Mouse (Mus musculus): Measurements from ENCODE around the gene Hnrnpl. TPM values are rescaled to one million over a fixed set of nuclear protein-coding genes. Genes with fewer than 3 reads are reported as not detected.
"Not testable (repeated sequence)": the region's sequence is repeated elsewhere in the genome, so short reads cannot be mapped to it uniquely, and the experiment has no call there.

Hnrnpl gene
- total and polyA plus RNA-seq, 2 experiments from 2014 or later = 171 to 259 TPM

DNA sequence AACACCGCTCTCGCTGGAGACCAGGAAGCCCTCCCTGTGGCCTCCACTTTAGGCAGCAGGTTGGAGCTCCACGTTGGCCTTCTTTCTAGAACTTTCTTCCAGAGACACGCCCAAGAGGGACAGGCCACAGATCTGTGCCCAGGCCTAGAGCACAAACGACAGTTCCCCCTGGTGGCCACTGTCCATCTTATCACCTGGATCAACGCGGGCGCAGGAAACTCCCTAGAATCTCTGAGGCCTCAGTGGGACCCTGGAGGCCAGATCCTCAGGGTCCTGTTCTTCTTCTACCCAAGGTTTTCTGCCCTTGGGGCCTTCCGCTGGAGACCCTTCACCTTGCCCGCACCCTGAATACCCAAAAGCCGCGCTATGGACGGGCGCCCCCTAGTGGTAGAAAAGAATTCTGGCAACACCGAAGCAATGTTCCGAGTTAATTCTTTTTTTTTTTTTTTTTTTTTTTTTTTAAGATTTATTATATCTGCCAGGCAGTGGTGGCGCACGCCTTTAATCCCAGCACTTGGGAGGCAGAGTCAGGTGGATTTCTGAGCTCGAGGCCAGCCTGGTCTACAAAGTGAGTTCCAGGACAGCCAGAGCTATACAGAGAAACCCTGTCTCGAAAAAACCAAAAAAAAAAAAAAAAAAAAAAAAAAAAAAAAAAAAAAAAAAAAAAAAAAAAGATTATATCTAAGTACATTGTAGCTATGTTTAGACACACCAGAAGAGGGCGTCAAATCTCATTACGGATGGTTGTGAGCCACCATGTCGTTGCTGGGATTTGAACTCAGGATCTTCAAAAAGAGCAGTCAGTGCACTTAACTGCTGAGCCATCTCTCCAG, 59.4 kb downstream of the Hnrnpl start:
- ATAC-seq (ENCODE audit: insufficient read depth, low read depth) = peak; percentile 65

DNA sequence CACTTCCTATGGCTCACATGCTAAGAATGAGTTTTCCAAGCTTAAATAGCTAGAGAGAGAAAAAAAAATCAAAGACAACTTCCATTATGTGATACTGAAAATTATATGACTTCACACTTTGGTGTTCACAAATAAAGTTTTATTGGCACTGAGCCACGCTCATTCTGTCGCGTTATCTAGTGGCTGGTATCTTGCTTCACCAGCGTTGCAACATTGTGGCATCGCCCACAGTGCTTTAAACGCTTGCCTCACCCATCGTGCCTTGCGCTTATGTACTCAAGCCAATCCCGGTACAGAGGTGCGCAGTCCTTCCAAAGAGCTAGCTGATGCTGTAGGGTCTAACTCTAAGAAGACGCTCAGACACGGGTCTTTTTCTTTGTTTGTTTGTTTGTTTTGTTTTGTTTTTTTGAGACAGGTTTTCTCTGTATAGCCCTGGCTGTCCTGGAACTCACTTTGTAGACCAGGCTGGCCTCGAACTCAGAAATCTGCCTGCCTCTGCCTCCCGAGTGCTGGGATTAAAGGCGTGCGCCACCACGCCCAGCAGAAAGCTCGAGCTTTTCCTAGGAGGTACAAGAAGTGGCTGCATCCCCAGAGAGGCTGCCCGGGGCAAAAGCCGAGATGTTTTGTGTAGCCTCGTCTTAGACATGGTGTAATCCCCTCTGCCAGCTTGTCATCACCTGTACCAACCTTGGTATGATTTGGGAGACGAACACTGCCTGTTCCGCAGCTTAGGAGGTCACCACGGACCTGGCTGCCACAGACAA, 62.7 kb downstream of the Hnrnpl start:
- Histone ChIP-seq H3K4me1 (ENCODE audit: control insufficient read depth, insufficient read depth) (no peaks in the 10 kb centered on the region), H3K36me3 (replicated peaks; ENCODE audit: control insufficient read depth, insufficient read depth, low read length) (no peaks in the 10 kb centered on the region), H3K4me2 (ENCODE audit: low read depth, low read length) (no peak overlapping the region), H3K4me3 (ENCODE audit: low read depth, low read length) (no peak overlapping the region), H3K9ac (replicated peaks; ENCODE audit: low read depth, low read length) (no peak overlapping the region), H3K9me3 (replicated peaks; ENCODE audit: control insufficient read depth, low read length) (no peaks in the 10 kb centered on the region), H3K27me3 (ENCODE audit: control insufficient read depth, insufficient read depth, low read length) (no peaks in the 10 kb centered on the region), H3K27ac (ENCODE audit: low read depth) (no peak overlapping the region)
- no peak for ATAC-seq (ENCODE audit: insufficient read depth, low read depth)
- 74% methylated on average over 24 of the region's 24 CpGs for WGBS
- TF ChIP-seq EP300 (IDR thresholded peaks at IDR 0.05; ENCODE audit: low read depth) (no peak), CTCF (IDR thresholded peaks at IDR 0.05; ENCODE audit: low read depth) (no peak)
- DNase-seq (ENCODE audit: low spot score) = no peak

More for the DNA sequence above, 59.4 kb downstream of the Hnrnpl start:
- WGBS = 21% methylated on average over 23 of the region's 23 CpGs
- H3K4me2 ChIP-seq (ENCODE audit: low read depth, low read length) = peak overlapping the region; percentile 48
- H3K4me3 ChIP-seq (ENCODE audit: low read depth, low read length) = peak overlapping the region; percentile 21
- TF ChIP-seq CTCF (IDR thresholded peaks at IDR 0.05; ENCODE audit: low read depth) = peak; percentile 59
- not testable (repeated sequence) for H3K9me3 ChIP-seq (replicated peaks; ENCODE audit: control insufficient read depth, low read length); H3K36me3 ChIP-seq (replicated peaks; ENCODE audit: control insufficient read depth, insufficient read depth, low read length); H3K9ac ChIP-seq (replicated peaks; ENCODE audit: low read depth, low read length); H3K4me1 ChIP-seq (ENCODE audit: control insufficient read depth, insufficient read depth); H3K27me3 ChIP-seq (ENCODE audit: control insufficient read depth, insufficient read depth, low read length)
- DNase-seq (ENCODE audit: low spot score) = peak; percentile 74
- H3K27ac ChIP-seq (ENCODE audit: low read depth) = 0 out of 2 replicates have a peak overlapping the region, but pooled peaks have one; percentile 27

Other genes starting within 250 kb of the Hnrnpl start
- 37.0 and 53.5 TPM in 2 replicates for gene Samd4b, start 210.4 kb upstream of the Hnrnpl start, total RNA-seq (2014; rRNA removed; ENCODE audit: low replicate concordance)
- gene Samd4b, start 210.4 kb upstream of the Hnrnpl start, polyA plus RNA-seq (2015; fragmentation: Nextera tagmentation; extraction: Ambion mirVana) = 12.3 and 12.4 TPM in 2 replicates
- 12.7 and 17.1 TPM in 2 replicates for gene Pak4, start 210.4 kb upstream of the Hnrnpl start, total RNA-seq (2014; rRNA removed; ENCODE audit: low replicate concordance)
- 11.3 and 12.0 TPM in 2 replicates for gene Pak4, start 210.4 kb upstream of the Hnrnpl start, polyA plus RNA-seq (2015; fragmentation: Nextera tagmentation; extraction: Ambion mirVana)
- not detected in 2 replicates for gene Acp7, start 177.2 kb upstream of the Hnrnpl start, total RNA-seq (2014; rRNA removed; ENCODE audit: low replicate concordance)
- gene Acp7, start 177.2 kb upstream of the Hnrnpl start, polyA plus RNA-seq (2015; fragmentation: Nextera tagmentation; extraction: Ambion mirVana) = not detected in 2 replicates
- 0.73 and 0.93 TPM in 2 replicates for gene Fbxo27, start 115.7 kb upstream of the Hnrnpl start, total RNA-seq (2014; rRNA removed; ENCODE audit: low replicate concordance)
- gene Fbxo27, start 115.7 kb upstream of the Hnrnpl start, polyA plus RNA-seq (2015; fragmentation: Nextera tagmentation; extraction: Ambion mirVana) = 1.5 and 1.7 TPM in 2 replicates
- 4.7 and 7.8 TPM in 2 replicates for gene Fbxo17, start 91.7 kb upstream of the Hnrnpl start, total RNA-seq (2014; rRNA removed; ENCODE audit: low replicate concordance)
- gene Fbxo17, start 91.7 kb upstream of the Hnrnpl start, polyA plus RNA-seq (2015; fragmentation: Nextera tagmentation; extraction: Ambion mirVana) = 4.5 and 5.1 TPM in 2 replicates
- gene Mrps12, start 66.7 kb upstream of the Hnrnpl start, total RNA-seq (2014; rRNA removed; ENCODE audit: low replicate concordance) = 73.9 and 95.4 TPM in 2 replicates
- gene Mrps12, start 66.7 kb upstream of the Hnrnpl start, polyA plus RNA-seq (2015; fragmentation: Nextera tagmentation; extraction: Ambion mirVana) = 133 and 134 TPM in 2 replicates
- gene Sars2, start 66.5 kb upstream of the Hnrnpl start, total RNA-seq (2014; rRNA removed; ENCODE audit: low replicate concordance) = 22.6 and 33.4 TPM in 2 replicates
- gene Sars2, start 66.5 kb upstream of the Hnrnpl start, polyA plus RNA-seq (2015; fragmentation: Nextera tagmentation; extraction: Ambion mirVana) = 15.8 and 17.0 TPM in 2 replicates
- gene Ccer2, start 52.4 kb upstream of the Hnrnpl start, total RNA-seq (2014; rRNA removed; ENCODE audit: low replicate concordance) = not detected in 2 replicates
- gene Ccer2, start 52.4 kb upstream of the Hnrnpl start, polyA plus RNA-seq (2015; fragmentation: Nextera tagmentation; extraction: Ambion mirVana) = not detected in 2 replicates
- 44.7 and 53.0 TPM in 2 replicates for gene Sirt2, start 41.8 kb upstream of the Hnrnpl start, total RNA-seq (2014; rRNA removed; ENCODE audit: low replicate concordance)
- 60.6 and 61.0 TPM in 2 replicates for gene Sirt2, start 41.8 kb upstream of the Hnrnpl start, polyA plus RNA-seq (2015; fragmentation: Nextera tagmentation; extraction: Ambion mirVana)
- 3.5 and 16.1 TPM in 2 replicates for gene Nfkbib, start 41.0 kb upstream of the Hnrnpl start, total RNA-seq (2014; rRNA removed; ENCODE audit: low replicate concordance)
- 25.7 and 26.7 TPM in 2 replicates for gene Nfkbib, start 41.0 kb upstream of the Hnrnpl start, polyA plus RNA-seq (2015; fragmentation: Nextera tagmentation; extraction: Ambion mirVana)
- gene Rinl, start 19.6 kb upstream of the Hnrnpl start, total RNA-seq (2014; rRNA removed; ENCODE audit: low replicate concordance) = 2.1 and 2.7 TPM in 2 replicates
- gene Rinl, start 19.6 kb upstream of the Hnrnpl start, polyA plus RNA-seq (2015; fragmentation: Nextera tagmentation; extraction: Ambion mirVana) = 2.3 and 2.4 TPM in 2 replicates
- 483 and 823 TPM in 2 replicates for gene Ech1, start 16.7 kb downstream of the Hnrnpl start, total RNA-seq (2014; rRNA removed; ENCODE audit: low replicate concordance)
- 806 and 928 TPM in 2 replicates for gene Ech1, start 16.7 kb downstream of the Hnrnpl start, polyA plus RNA-seq (2015; fragmentation: Nextera tagmentation; extraction: Ambion mirVana)
- gene Lgals4, start 25.3 kb downstream of the Hnrnpl start, total RNA-seq (2014; rRNA removed; ENCODE audit: low replicate concordance) = 2.3 and 24.1 TPM in 2 replicates
- 30.9 and 36.0 TPM in 2 replicates for gene Lgals4, start 25.3 kb downstream of the Hnrnpl start, polyA plus RNA-seq (2015; fragmentation: Nextera tagmentation; extraction: Ambion mirVana)
- gene Lgals7, start 55.3 kb downstream of the Hnrnpl start, total RNA-seq (2014; rRNA removed; ENCODE audit: low replicate concordance) = 5.0 TPM in 1 of 2 replicates, not detected in the other
- gene Lgals7, start 55.3 kb downstream of the Hnrnpl start, polyA plus RNA-seq (2015; fragmentation: Nextera tagmentation; extraction: Ambion mirVana) = 2.2 and 3.9 TPM in 2 replicates
- not detected in 2 replicates for gene Capn12, start 72.9 kb downstream of the Hnrnpl start, total RNA-seq (2014; rRNA removed; ENCODE audit: low replicate concordance)
- 0.26 TPM in 2 replicates for gene Capn12, start 72.9 kb downstream of the Hnrnpl start, polyA plus RNA-seq (2015; fragmentation: Nextera tagmentation; extraction: Ambion mirVana)
- gene Actn4, start 153.8 kb downstream of the Hnrnpl start, total RNA-seq (2014; rRNA removed; ENCODE audit: low replicate concordance) = 120 and 139 TPM in 2 replicates
- gene Actn4, start 153.8 kb downstream of the Hnrnpl start, polyA plus RNA-seq (2015; fragmentation: Nextera tagmentation; extraction: Ambion mirVana) = 135 and 171 TPM in 2 replicates
- 366 and 476 TPM in 2 replicates for gene Eif3k, start 173.3 kb downstream of the Hnrnpl start, total RNA-seq (2014; rRNA removed; ENCODE audit: low replicate concordance)
- gene Eif3k, start 173.3 kb downstream of the Hnrnpl start, polyA plus RNA-seq (2015; fragmentation: Nextera tagmentation; extraction: Ambion mirVana) = 261 and 264 TPM in 2 replicates
- gene Map4k1, start 173.5 kb downstream of the Hnrnpl start, total RNA-seq (2014; rRNA removed; ENCODE audit: low replicate concordance) = 0.15 TPM in 1 of 2 replicates, not detected in the other
- gene Map4k1, start 173.5 kb downstream of the Hnrnpl start, polyA plus RNA-seq (2015; fragmentation: Nextera tagmentation; extraction: Ambion mirVana) = 1.4 and 1.8 TPM in 2 replicates